Mouse (Mus musculus): ENCODE data around the gene Dmd. TPM values are rescaled to one million over a fixed set of nuclear protein-coding genes. Genes with fewer than 3 reads are reported as not detected.
A peak's percentile ranks its signal among the peaks of the same experiment; 100 is the strongest.

Gene Dmd
- total RNA-seq (2021) = 10 to 100 TPM; 72.6 to 75.0 TPM
- long read RNA-seq, experiment 1, full-length matches to known transcripts = 4 of 22 reads
- long read RNA-seq, experiment 1, partial matches to known transcripts = 2 of 22 reads
- long read RNA-seq, experiment 1, other reads (novel, unspliced or antisense) = 16 of 22 reads
- long read RNA-seq, experiment 2, full-length matches to known transcripts = 6 of 18 reads
- long read RNA-seq, experiment 2, partial matches to known transcripts = 3 of 18 reads
- long read RNA-seq, experiment 2, other reads (novel, unspliced or antisense) = 9 of 18 reads

DNA sequence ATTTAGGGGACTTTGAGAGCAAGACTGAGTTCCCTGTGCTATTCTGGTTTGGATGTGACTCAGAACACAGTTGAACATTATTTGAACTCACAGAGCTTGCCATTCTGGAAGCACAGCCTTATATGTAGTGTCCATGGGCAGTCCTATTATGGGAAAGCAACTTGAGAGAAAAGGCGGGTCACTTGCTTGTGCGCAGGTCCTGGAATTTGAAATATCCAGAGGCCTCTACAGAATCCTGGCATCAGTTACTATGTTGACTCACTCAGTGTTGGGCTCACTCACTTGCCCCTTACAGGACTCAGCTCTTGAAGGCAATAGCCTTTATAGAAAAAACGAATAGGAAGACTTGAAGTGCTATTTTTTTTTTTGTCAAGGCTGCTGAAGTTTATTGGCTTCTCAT, at the start of gene Dmd:
TSS of gene Dmd (plus strand) at position 241 of the 400 bp plus-strand sequence.
- Histone ChIP-seq H3K27ac (no peak within 1 kb of the TSS), H3K4me3 (no peak within 1 kb of the TSS)
- TF ChIP-seq CTCF (conservative IDR thresholded peaks at IDR 0.05) = no peak
- no peak for DNase-seq (ENCODE audit: low spot score in 2 of 2)

- Histone ChIP-seq H3K27ac (no peak overlapping the region), H3K4me3 (no peak overlapping the region)
- no peak for TF ChIP-seq CTCF (conservative IDR thresholded peaks at IDR 0.05)
- DNase-seq (ENCODE audit: low spot score in 2 of 2) = no peak
Observed at GRCm38 (mm10) chrX:82901515-82901914, 47.2 kb upstream of the Dmd start.

DNA sequence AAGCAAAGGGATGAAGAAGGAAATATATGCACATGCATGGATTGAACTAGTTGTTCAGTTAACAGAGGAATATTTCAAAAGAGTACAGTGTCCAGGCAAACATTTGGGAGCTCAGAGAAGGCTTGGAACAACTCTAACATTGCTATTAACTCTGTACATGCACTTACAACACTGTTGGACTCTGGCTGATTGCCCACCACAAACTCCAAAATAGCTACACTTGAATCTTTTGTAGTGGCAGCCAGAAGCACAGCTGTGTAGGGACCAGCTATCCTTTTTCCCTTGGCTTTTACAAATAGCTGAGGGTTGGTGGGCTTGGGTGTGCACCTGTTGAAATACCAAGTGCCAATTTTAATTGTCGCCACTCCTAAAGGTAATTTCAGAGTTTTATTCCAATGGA, 39.0 kb downstream of the Dmd start:
- TF ChIP-seq CTCF (conservative IDR thresholded peaks at IDR 0.05) = no peak
- H3K4me3 ChIP-seq = no peak overlapping the region
- no peak overlapping the region for H3K27ac ChIP-seq
- DNase-seq (ENCODE audit: low spot score in 2 of 2) = no peak

DNA sequence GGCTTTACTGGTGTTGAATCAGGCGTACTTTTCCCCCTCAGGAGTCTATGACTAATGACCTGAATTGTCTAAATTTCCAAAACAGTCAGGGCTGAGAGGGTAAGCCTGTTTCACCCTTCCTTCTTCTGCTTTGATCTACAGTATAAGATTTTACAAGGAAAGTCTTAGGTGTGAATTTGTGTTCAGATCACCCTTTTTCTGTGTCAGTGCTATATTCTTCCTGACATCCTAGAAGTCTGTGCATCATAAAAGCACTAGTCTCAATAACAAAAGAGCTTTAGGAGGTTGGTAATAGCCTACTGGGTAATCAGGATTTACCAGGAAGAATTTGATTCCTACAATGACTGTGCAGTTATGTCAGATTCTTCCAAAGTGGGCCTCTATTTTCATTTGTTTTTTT, 101.5 kb downstream of the Dmd start:
- no peak for DNase-seq (ENCODE audit: low spot score in 2 of 2)
- no peak for TF ChIP-seq CTCF (conservative IDR thresholded peaks at IDR 0.05)
- Histone ChIP-seq H3K27ac (no peak overlapping the region), H3K4me3 (no peak overlapping the region)

GRCm38 (mm10) chrX:83116171-83116876, 167.7 kb downstream of the Dmd start:
- TF ChIP-seq CTCF (conservative IDR thresholded peaks at IDR 0.05) = no peak
- H3K27ac ChIP-seq = no peak overlapping the region
- H3K4me3 ChIP-seq = no peak overlapping the region
- DNase-seq (ENCODE audit: low spot score in 2 of 2) = no peak

GRCm38 (mm10) chrX:83117198-83117597, 168.5 kb downstream of the Dmd start:
- Histone ChIP-seq H3K27ac (no peak overlapping the region), H3K4me3 (no peak overlapping the region)
- DNase-seq (ENCODE audit: low spot score in 2 of 2) = no peak
- no peak for TF ChIP-seq CTCF (conservative IDR thresholded peaks at IDR 0.05)

DNA sequence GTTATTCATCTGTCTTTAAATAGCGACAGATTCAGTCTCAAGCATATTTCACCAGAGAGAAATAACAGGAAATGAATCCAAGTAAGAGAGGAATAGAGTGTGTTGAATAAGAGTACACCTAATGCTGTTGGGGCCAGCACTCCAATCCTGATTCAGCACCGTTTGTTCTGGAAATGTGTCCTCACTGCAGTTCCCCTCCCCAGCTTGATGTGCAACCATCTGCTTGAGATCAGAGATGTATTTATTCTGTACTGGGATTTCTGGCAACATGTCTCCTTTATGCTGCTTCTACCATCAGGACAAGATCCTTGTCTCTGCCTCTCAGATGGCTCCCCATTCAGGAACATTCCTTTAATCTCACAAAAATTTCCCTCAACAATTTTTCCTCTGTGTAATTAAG, 271.9 kb downstream of the Dmd start:
- peak overlapping the region; percentile 64 for H3K27ac ChIP-seq
- no peak for TF ChIP-seq CTCF (conservative IDR thresholded peaks at IDR 0.05)
- DNase-seq (ENCODE audit: low spot score in 2 of 2) = peak; percentile 15 to 24
- no peak overlapping the region for H3K4me3 ChIP-seq

GRCm38 (mm10) chrX:83221050-83221449, 272.4 kb downstream of the Dmd start:
- peak overlapping the region; percentile 64 for H3K27ac ChIP-seq
- no peak overlapping the region for H3K4me3 ChIP-seq
- no peak for TF ChIP-seq CTCF (conservative IDR thresholded peaks at IDR 0.05)
- no peak for DNase-seq (ENCODE audit: low spot score in 2 of 2)

DNA sequence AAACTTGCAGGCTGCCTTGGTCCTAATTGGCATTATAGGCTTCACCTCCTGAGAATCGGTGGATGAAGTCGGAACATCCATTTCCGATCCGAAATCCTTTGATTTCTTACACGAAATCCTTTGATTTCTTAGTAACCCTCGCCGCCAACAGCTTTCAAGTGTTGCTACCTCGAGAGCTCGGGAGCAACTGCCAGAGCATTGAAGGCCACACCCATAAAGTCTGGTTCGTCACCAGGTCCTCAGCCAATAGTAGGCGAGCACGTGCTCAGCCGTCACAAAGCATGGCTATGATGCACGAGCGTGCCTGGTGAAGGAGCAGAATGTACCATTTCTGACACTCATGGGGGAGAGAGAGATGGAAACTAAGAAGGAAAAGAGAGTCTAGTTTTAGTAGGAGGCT, 538.9 kb downstream of the Dmd start, which contains the start of gene Tsga8:
TSS of gene Tsga8 (minus strand) at position 327 of the 400 bp plus-strand sequence.
- TF ChIP-seq CTCF (conservative IDR thresholded peaks at IDR 0.05) = no peak
- DNase-seq (ENCODE audit: low spot score in 2 of 2) = no peak
- Histone ChIP-seq H3K27ac (no peak within 1 kb of the TSS), H3K4me3 (no peak within 1 kb of the TSS)

GRCm38 (mm10) chrX:83674998-83675397, 726.3 kb downstream of the Dmd start:
- no peak for DNase-seq (ENCODE audit: low spot score in 2 of 2)
- no peak for TF ChIP-seq CTCF (conservative IDR thresholded peaks at IDR 0.05)
- H3K27ac ChIP-seq = no peak overlapping the region
- H3K4me3 ChIP-seq = no peak overlapping the region

DNA sequence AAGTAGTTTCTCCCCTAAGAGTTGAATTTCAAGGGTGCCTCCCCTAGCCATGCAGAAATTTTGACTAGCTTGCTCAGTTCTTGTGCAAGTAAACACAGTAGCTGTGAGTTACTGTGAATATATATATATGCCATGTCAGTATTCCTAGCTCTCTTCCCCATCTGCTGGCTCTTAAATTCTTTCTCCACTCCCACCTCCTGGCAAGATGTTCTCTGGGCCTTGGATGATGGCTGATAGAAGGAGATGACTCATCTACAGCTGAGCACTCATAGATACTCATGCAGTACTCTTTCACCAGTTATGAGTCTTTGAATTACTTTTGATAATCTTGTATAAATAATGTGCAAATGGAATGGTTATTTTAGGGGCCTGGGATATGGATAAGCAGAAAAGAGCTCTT, 737.9 kb downstream of the Dmd start:
- DNase-seq (ENCODE audit: low spot score in 2 of 2) = peak in 1 of 2 experiments; percentile 8
- Histone ChIP-seq H3K27ac (no peak overlapping the region), H3K4me3 (no peak overlapping the region)
- TF ChIP-seq CTCF (conservative IDR thresholded peaks at IDR 0.05) = no peak

- TF ChIP-seq CTCF (conservative IDR thresholded peaks at IDR 0.05) = peak; percentile 78
- Histone ChIP-seq H3K4me3 (no peak overlapping the region), H3K27ac (no peak overlapping the region)
- DNase-seq (ENCODE audit: low spot score in 2 of 2) = peak; percentile 23 to 24
Observed at GRCm38 (mm10) chrX:83740533-83740932, 791.9 kb downstream of the Dmd start.

GRCm38 (mm10) chrX:83746301-83747008, 797.8 kb downstream of the Dmd start:
- no peak for TF ChIP-seq CTCF (conservative IDR thresholded peaks at IDR 0.05)
- H3K27ac ChIP-seq = peak overlapping the region; percentile 10; the same call in 1 of the 2 replicates
- no peak overlapping the region for H3K4me3 ChIP-seq
- DNase-seq (ENCODE audit: low spot score in 2 of 2) = peak in 1 of 2 experiments; percentile 5

Measured in layer of hippocampus, adult 2 months (tissue).